Mouse (Mus musculus) lung, adult 2 months (tissue): ENCODE data around the gene Prdx6.

Source experiments
- CTCF ChIP-seq: fragments of 200-500 bp; IDR thresholded peaks from 2 replicates; pipeline ENCODE4 v1.5.1; 2011; ENCODE audit warnings: mild to moderate bottlenecking, low read length, control low read depth; ENCODE audit not compliant: insufficient read depth
- POLR2A ChIP-seq: fragments of 200-500 bp; IDR thresholded peaks from 2 replicates; pipeline ENCODE4 v1.6.1; 2011; ENCODE audit warnings: low read depth, mild to moderate bottlenecking, control low read depth, low read length, borderline replicate concordance; ENCODE audit errors: extremely low read depth

GRCm38 (mm10) chr1:161237750-161238149 is 13.3 kb downstream of the Prdx6 start:
- TF ChIP-seq POLR2A, result no peak
- TF ChIP-seq CTCF, result no peak
